Mouse (Mus musculus) myocyte (in vitro differentiated cells): ENCODE measurements at regions not wholly inside any gene's neighbourhood (a gene's known extent, or its start where the extent isn't known, plus 50 kb on each side); places are given as distances from the start of the nearest gene placed in this dataset.

Experiments used
- E2F4 ChIP-seq: IDR thresholded peaks from one replicate; pipeline ENCODE4 v1.6.1; 2011; ENCODE audit warnings: mild to moderate bottlenecking, control low read depth, moderate library complexity; ENCODE audit not compliant: insufficient read depth
- MAX ChIP-seq: IDR thresholded peaks from one replicate; pipeline ENCODE4 v1.6.1; 2011; ENCODE audit warnings: low read depth, mild to moderate bottlenecking, control low read depth
- MYOD1 ChIP-seq, 3 experiments: IDR thresholded peaks; one replicate each; pipeline ENCODE4 v1.6.1; 2011; ENCODE audit warnings: control low read depth in 2 of 3, low read depth in 2 of 3, mild to moderate bottlenecking in 2 of 3, moderate library complexity in 1 of 3; ENCODE audit not compliant: insufficient read length in 2 of 3, control insufficient read depth in 1 of 3
- MYOG ChIP-seq, 3 experiments: IDR thresholded peaks; one replicate each; pipeline ENCODE4 v1.6.1; 2011; ENCODE audit warnings: control low read depth in 2 of 3, low read depth in 2 of 3, mild to moderate bottlenecking in 2 of 3; ENCODE audit not compliant: insufficient read length in 2 of 3, control insufficient read depth in 1 of 3, insufficient read depth in 1 of 3
- POLR2A ChIP-seq: IDR thresholded peaks from one replicate; pipeline ENCODE4 v1.6.1; 2011; ENCODE audit warnings: low read depth, mild to moderate bottlenecking, control low read depth, moderate library complexity; ENCODE audit not compliant: insufficient read length
- REST ChIP-seq: IDR thresholded peaks from one replicate; pipeline ENCODE4 v1.6.1; 2011; ENCODE audit warnings: mild to moderate bottlenecking, control low read depth, moderate library complexity; ENCODE audit not compliant: insufficient read depth, insufficient read length
- SRF ChIP-seq: IDR thresholded peaks from one replicate; pipeline ENCODE4 v1.6.1; 2011; ENCODE audit warnings: low read depth; ENCODE audit not compliant: control insufficient read depth, insufficient read length
- TCF12 ChIP-seq: IDR thresholded peaks from one replicate; pipeline ENCODE4 v1.6.1; 2011; ENCODE audit warnings: mild to moderate bottlenecking, control low read depth; ENCODE audit not compliant: poor library complexity, insufficient read depth, severe bottlenecking
- TCF3 ChIP-seq: IDR thresholded peaks from one replicate; pipeline ENCODE4 v1.6.1; 2011; ENCODE audit warnings: low read depth, control low read depth; ENCODE audit not compliant: insufficient read length
- USF1 ChIP-seq: IDR thresholded peaks from one replicate; pipeline ENCODE4 v1.6.1; 2011; ENCODE audit warnings: low read depth, mild to moderate bottlenecking, control low read depth, moderate library complexity

DNA sequence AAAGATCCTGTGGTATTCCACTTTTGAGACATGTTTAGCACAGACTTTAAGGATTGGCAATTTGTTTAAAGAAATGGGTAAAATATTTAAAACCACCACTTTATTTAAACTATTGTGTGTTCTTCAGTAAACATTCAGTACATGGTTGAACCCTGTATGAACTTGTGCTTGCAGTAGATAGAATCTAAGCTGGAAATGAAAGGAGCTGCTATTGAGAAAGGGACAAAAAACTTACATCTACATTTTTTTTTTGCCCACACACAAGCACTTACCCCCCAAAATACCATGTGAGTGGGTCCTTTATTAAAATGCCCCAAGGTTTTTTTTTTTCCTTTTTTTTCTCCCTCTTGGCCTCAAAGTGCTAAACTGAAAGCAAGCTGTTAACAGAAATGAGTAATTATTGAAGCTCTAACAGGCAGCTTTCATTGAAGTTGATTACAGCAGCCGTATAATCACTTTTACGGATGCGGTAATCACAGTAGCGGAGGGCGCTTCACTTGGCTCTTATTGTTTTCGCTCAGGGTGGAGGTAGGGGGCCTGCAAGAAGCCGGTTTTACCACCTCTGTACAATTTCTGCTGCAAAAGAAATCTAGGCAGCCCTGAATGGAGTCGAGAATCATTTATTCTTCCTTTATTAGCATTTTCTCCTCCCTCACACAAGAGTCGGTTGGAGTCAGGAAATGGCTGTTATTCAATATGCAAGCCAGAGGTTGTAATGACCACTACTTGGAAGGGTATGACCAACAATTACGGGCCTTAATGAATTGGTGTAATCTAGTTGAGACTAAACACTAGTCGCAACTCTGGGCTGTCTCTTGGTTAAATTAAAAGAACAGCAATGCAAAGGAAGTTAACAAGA lies 257.7 kb downstream of the Lmo4 start:
- TF ChIP-seq REST (no peak), POLR2A (no peak), TCF3 (no peak), MYOG (IDR thresholded peaks at IDR 0.05; ENCODE audit: control insufficient read depth in 1 of 3, insufficient read depth in 1 of 3, insufficient read length in 2 of 3, low read depth in 2 of 3) (no peak), E2F4 (no peak), USF1 (no peak), MYOD1 (IDR thresholded peaks at IDR 0.05; ENCODE audit: control insufficient read depth in 1 of 3, insufficient read length in 2 of 3, low read depth in 2 of 3) (no peak), MAX (no peak), TCF12 (no peak), SRF (no peak)
